Mouse (Mus musculus): ENCODE measurements around the gene Chst15. TPM values are rescaled to one million over a fixed set of nuclear protein-coding genes. Genes with fewer than 3 reads are reported as not detected.

The Chst15 gene
- total RNA-seq, 2 experiments from 2014 or later, result 38.1 to 49.1 TPM

DNA sequence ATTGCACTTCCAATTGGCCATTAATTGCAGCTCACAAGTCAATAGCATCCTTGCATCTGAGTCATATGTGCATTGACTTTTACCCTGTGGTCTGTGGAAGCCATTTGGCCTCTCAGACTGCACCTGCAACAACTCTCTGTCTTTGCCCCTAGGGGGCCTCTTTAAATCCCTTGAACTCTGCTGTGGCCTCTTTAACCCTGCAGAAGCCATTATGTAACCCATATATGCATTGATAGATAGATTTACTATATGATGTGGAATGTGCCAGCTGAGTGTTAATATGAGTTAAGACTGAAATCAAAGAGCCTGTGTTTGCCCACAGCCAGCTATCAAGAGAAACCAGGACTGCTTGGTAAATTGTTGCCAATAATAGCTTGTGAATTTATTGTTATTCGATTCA is 118.2 kb downstream of the Chst15 start:
- no peak for DNase-seq (ENCODE audit: low spot score in 2 of 2)
- intact Hi-C loops (cut with DNase I), result no loop called here

DNA sequence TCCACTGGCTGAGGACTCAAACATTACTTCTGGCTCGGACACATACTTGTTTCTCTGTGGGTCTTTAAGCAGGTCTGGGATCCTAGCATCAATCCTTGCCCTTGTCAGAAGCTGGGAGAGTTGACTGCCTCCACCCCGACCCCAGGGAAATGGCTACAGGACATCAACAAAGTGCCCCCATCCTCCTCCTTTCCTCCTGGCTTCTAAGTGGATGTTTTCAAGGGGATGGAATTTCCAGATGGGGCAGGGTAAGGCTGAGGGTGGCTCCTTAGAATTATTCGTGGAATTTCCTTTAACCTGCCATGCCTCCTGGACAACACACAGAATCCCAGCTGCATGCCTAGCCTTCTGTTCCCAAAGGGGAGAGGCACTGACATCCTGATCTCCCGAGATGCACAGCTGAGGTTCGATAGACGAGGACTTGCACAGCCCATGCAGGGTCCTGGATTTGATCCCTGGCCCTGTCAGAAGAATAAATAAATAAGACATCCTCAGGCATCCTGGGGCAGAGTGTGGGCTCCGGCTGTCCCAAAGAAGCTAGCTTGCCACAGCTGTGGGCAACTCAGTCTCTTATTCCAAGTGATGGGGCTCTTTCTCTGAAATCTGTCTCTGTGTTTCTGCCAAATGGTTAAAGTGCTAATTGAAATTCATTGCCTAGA is 119.1 kb downstream of the Chst15 start:
- intact Hi-C loops (cut with DNase I), result no loop called here
- no peak for DNase-seq (ENCODE audit: low spot score in 2 of 2)

DNA sequence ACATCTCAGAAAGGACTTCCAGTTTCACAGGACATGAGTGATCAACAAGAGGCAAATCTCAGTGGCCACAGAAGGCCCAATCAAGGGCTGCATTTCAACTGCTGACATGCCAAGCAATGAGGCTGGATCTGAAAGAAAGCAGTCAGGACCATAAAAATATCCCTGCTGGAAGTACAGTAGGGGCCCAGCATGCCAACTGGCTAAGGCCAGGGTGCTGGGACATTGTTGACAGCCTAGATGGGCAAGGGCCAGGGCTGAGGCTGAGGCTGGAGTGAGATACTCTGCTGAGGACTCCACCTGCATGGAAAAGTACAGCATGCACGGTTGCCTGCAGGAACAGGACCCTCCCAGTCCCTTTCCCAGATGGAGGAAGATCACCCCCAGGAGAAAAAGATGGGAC is 120.4 kb downstream of the Chst15 start:
- no peak for DNase-seq (ENCODE audit: low spot score in 2 of 2)
- intact Hi-C loops (cut with DNase I), result no loop called here

DNA sequence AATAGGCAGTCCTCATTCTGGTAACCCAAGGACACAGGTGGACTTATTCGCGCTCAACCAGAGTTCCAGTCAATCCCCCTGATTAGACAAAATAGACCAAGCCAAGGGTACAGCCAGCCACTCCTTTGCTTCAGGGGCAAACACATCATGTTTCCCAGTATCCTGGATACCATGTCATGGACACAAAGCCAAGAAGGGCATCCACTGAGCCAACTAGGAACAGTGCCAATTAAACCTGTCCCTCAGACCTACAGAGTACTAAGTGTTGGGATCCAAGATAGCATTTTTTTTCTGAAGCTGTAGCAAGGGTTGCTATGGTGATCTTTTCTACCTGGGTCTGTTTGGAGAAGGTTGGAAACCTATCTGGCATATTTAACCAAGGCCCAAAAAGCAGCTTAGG is 123.4 kb downstream of the Chst15 start:
- DNase-seq (ENCODE audit: low spot score in 2 of 2), result no peak
- intact Hi-C loops (cut with DNase I), result no loop called here

DNA sequence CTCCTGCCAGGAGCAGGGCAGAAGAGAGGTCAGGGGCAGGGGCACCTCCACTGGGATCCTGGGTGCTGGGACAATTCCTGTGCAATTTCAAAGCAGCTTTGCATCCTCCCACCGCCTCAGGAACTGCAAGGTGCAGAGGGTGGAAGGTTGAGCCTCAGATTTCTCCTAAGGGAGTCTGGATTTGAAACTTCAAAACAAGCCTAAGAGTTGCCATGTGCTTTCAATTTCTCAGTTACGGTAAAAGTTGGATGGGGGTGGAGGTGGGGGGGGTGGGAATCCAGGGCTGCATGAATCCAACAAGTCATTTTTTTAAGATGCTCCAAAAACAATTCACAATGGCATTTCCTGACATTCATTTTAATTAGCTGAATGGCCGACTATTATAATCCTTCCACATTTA is 129.6 kb downstream of the Chst15 start:
- no peak for DNase-seq (ENCODE audit: low spot score in 2 of 2)
- intact Hi-C loops (cut with DNase I), result no loop called here

Other genes starting within 250 kb of the Chst15 start
- gene Cpxm2, start 162.5 kb downstream of the Chst15 start, total RNA-seq (2021), result 1 to 10 TPM; 2.8 to 5.6 TPM

Data from left cerebral cortex, postnatal 36 days (tissue).